Mouse (Mus musculus): ENCODE data around the gene Ncoa7.

DNA sequence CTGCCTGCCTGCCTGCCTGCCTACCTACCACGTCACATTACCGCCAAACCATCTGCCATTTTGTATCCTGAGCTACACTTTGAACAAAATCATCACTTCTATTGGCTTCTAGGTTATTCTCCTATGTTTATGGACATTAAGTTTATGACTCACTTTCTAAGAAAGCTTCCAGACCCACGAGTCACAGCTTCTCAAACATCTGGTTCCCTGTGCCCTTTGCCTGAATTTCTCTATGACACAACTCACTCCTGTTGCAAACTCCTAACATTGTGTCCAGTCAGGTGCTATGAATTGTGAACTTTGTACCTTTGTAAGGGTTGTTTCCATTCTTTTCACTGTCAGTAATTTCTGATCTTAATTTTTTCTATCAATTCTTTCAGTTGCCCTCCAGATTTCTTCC, 164.9 kb downstream of the Ncoa7 start:
- TF ChIP-seq CTCF (IDR thresholded peaks at IDR 0.05; ENCODE audit: low read depth) (no peak), EP300 (optimal IDR thresholded peaks at IDR 0.05) (no peak)
